In the genomic region with DNA sequence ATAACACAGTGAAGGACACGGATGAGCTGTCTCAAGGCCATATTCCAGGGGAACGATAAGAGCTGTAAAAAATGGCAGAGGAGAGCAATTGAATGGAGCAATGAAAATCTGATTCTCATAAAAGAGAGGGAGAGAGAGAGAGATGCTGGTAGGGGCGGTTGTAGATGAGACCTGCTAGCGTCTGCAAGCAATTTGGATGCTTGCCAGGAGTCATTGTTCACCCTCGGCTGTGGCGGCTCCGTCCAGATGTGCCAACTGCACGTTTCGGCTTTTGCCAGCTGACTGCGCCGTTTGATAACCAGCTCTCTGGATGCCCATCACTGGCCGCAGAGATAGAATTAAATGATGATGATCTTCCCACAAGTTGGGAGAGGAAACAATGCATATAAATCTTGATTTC, we compare ENCODE assay signal across 11 mouse cellular contexts.
DNase-seq lines count a peak whose midpoint lies in the region; ATAC-seq lines count a peak whose summit lies in the region.
"Had no signal": no experiment of that assay in that cellular context is flagged by ENCODE, and none has a peak within 500 bp of the region (broad histone marks: within the 10 kb centered on the region; RNA-seq: fewer than 3 reads in every experiment).

No protein-coding gene starts in this region.

- ATAC-seq in hindbrain, embryonic 15.5 days (ENCODE audit: low FRiP score, low read depth) = peak; percentile 75
- ATAC-seq in liver, embryonic 11.5 days (replicated peaks; ENCODE audit: low FRiP score) = no peak

- WGBS in hindbrain, embryonic 15.5 days = 22% methylated on average over 12 of the region's 12 CpGs
- 72% methylated on average over 12 of the region's 12 CpGs for WGBS in liver, embryonic 11.5 days

- H3K4me2 ChIP-seq in hindbrain, embryonic 15.5 days = peak overlapping the region; percentile 27
- H3K4me2 ChIP-seq in liver, embryonic 11.5 days = no peak overlapping the region

- no peaks in the 10 kb centered on the region for H3K27me3 ChIP-seq in hindbrain, embryonic 15.5 days
- H3K27me3 ChIP-seq in liver, embryonic 11.5 days (replicated peaks; ENCODE audit: control insufficient read depth, insufficient read depth, low read length) = no peaks in the 10 kb centered on the region

- DNase-seq in heart, postnatal 4 days = peak; percentile 35
- no peak for DNase-seq in heart, adult 9 months (ENCODE audit: low spot score in 2 of 2)
- peak; percentile 24 for DNase-seq in ovary, postnatal 36 days (ENCODE audit: low spot score)
- DNase-seq in ovary, postnatal 10 days (ENCODE audit: low spot score) = no peak
- DNase-seq in retina, postnatal 1 day = peak; percentile 50
- DNase-seq in cerebellum, adult 11-12 months = no peak
- DNase-seq in liver, embryonic 11.5 days (ENCODE audit: low spot score) = no peak
- DNase-seq: right cerebral cortex, postnatal 4 days; thymus, adult 2 months had no signal

- H3K36me3 ChIP-seq in hindbrain, embryonic 15.5 days = no peaks in the 10 kb centered on the region
- H3K36me3 ChIP-seq in liver, embryonic 11.5 days (ENCODE audit: control insufficient read depth, insufficient read depth, low read length) = no peaks in the 10 kb centered on the region

- peaks cover 43% of the 10 kb centered on the region for H3K4me1 ChIP-seq in hindbrain, embryonic 15.5 days (replicated peaks)
- no peaks in the 10 kb centered on the region for H3K4me1 ChIP-seq in liver, embryonic 11.5 days (replicated peaks; ENCODE audit: control insufficient read depth, insufficient read depth, low read length)

- no peak overlapping the region for H3K9ac ChIP-seq in hindbrain, embryonic 15.5 days
- H3K9ac ChIP-seq in liver, embryonic 11.5 days (ENCODE audit: low read depth, low read length) = no peak overlapping the region

- no peak overlapping the region for H3K4me3 ChIP-seq in hindbrain, embryonic 15.5 days
- no peak overlapping the region for H3K4me3 ChIP-seq in liver, embryonic 11.5 days (ENCODE audit: low read depth, low read length)

- H3K9me3 ChIP-seq in hindbrain, embryonic 15.5 days = no peaks in the 10 kb centered on the region
- H3K9me3 ChIP-seq in liver, embryonic 11.5 days (ENCODE audit: control insufficient read depth, low read length) = no peaks in the 10 kb centered on the region

- peak overlapping the region; percentile 33 for H3K27ac ChIP-seq in hindbrain, embryonic 15.5 days (replicated peaks)
- no peak overlapping the region for H3K27ac ChIP-seq in liver, embryonic 11.5 days (ENCODE audit: low read depth, low read length)
- H3K27ac ChIP-seq: macrophage had no signal

Comparison
In these comparisons a context has a peak if more than half of its experiments do, and no peak if none do; other contexts are left out.
1. DNase-seq: peak in heart, postnatal 4 days (single experiment), ovary, postnatal 36 days (single experiment) and retina, postnatal 1 day (single experiment); none in heart, adult 9 months (0 of 2), ovary, postnatal 10 days (single experiment), cerebellum, adult 11-12 months (single experiment) and liver, embryonic 11.5 days (single experiment).